Mouse (Mus musculus) heart, adult 9 months (tissue): ENCODE measurements at regions not wholly inside any gene's neighbourhood (a gene's known extent, or its start where the extent isn't known, plus 50 kb on each side); places are given as distances from the start of the nearest gene placed in this dataset.
A peak's percentile ranks its signal among the peaks of the same experiment; 100 is the strongest.

Source experiments
- DNase-seq, 2 experiments: peaks; one replicate each; pipeline ENCODE4 v3.0.0; 2022; ENCODE audit warnings: low spot score in 2 of 2

- DNase-seq, result no peak
These were observed 252.7 kb upstream of the Dnajc24 start for GRCm38 (mm10) chr2:106256012-106256411.

GRCm38 (mm10) chr2:106234358-106234757 is 231.0 kb upstream of the Dnajc24 start:
- DNase-seq, result no peak

- DNase-seq, result no peak
These were observed 227.8 kb upstream of the Dnajc24 start for GRCm38 (mm10) chr2:106231136-106231535.

GRCm38 (mm10) chr2:106230021-106230420 is 226.7 kb upstream of the Dnajc24 start:
- no peak for DNase-seq

GRCm38 (mm10) chr2:106228249-106228648 is 224.9 kb upstream of the Dnajc24 start:
- no peak for DNase-seq

- no peak for DNase-seq
These were observed 212.8 kb upstream of the Dnajc24 start for GRCm38 (mm10) chr2:106216169-106216568.

- no peak for DNase-seq
These were observed 210.4 kb upstream of the Dnajc24 start for GRCm38 (mm10) chr2:106213740-106214139.

GRCm38 (mm10) chr2:106210773-106211172 is 207.4 kb upstream of the Dnajc24 start:
- DNase-seq, result no peak

GRCm38 (mm10) chr2:106208767-106209250 is 205.5 kb upstream of the Dnajc24 start:
- DNase-seq, result no peak

- DNase-seq, result no peak
These were observed 196.8 kb upstream of the Dnajc24 start for GRCm38 (mm10) chr2:106200130-106200529.

- DNase-seq, result no peak
These were observed 191.8 kb upstream of the Dnajc24 start for GRCm38 (mm10) chr2:106195170-106195569.

GRCm38 (mm10) chr2:106194369-106195023 is 191.1 kb upstream of the Dnajc24 start:
- DNase-seq, result peak; percentile 2 to 22

- DNase-seq, result no peak
These were observed 190.6 kb upstream of the Dnajc24 start for GRCm38 (mm10) chr2:106193889-106194347.

GRCm38 (mm10) chr2:106190579-106191322 is 187.4 kb upstream of the Dnajc24 start:
- no peak for DNase-seq

- no peak for DNase-seq
These were observed 180.3 kb upstream of the Dnajc24 start for GRCm38 (mm10) chr2:106183651-106184050.

GRCm38 (mm10) chr2:106182051-106182450 is 178.7 kb upstream of the Dnajc24 start:
- no peak for DNase-seq

GRCm38 (mm10) chr2:106162681-106163080 is 159.3 kb upstream of the Dnajc24 start:
- no peak for DNase-seq

GRCm38 (mm10) chr2:106161877-106162276 is 158.5 kb upstream of the Dnajc24 start:
- DNase-seq, result no peak

GRCm38 (mm10) chr2:106149701-106150100 is 146.4 kb upstream of the Dnajc24 start:
- DNase-seq, result no peak

- no peak for DNase-seq
These were observed 137.6 kb upstream of the Dnajc24 start for GRCm38 (mm10) chr2:106140931-106141330.

GRCm38 (mm10) chr2:106101002-106101401 is 97.7 kb upstream of the Dnajc24 start:
- DNase-seq, result no peak

GRCm38 (mm10) chr2:106086121-106086520 is 82.8 kb upstream of the Dnajc24 start:
- no peak for DNase-seq
